In the genomic region with DNA sequence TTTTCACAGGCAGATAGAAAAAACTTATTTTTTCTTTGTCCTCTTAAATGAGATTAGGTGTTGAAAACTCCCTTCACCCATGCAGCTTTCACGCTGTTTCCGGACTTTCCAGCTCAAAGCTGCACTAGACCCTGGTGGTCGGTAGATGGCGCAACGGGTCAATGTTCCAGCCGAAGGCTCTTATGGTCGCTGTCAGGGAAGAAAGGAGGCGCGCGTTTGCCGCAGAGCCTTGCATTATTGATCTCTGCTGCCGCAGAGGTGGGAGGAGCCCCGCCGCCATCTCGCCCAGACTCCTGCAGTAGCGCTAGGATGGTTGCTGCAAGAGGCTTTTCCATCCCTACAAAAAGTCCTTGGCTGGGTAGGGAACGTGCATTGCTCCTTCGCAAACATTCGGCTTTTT, we compare ENCODE assay signal across 7 mouse cellular contexts. TPM values are rescaled to one million over a fixed set of nuclear protein-coding genes. Genes with fewer than 3 reads are reported as not detected.
A peak's percentile ranks its signal among the peaks of the same experiment; 100 is the strongest.
DNase-seq lines count a peak whose midpoint lies in the region; ATAC-seq lines count a peak whose summit lies in the region.

No protein-coding gene starts in this region.

- no peaks in the 10 kb centered on the region for H3K27me3 ChIP-seq in intestine, embryonic 15.5 days (replicated peaks)
- H3K27me3 ChIP-seq in midbrain, embryonic 10.5 days (ENCODE audit: low read depth, poor library complexity, severe bottlenecking): peaks cover 19% of the 10 kb centered on the region

- peak overlapping the region; percentile 84 for H3K27ac ChIP-seq in intestine, embryonic 15.5 days
- peak overlapping the region; percentile 87 for H3K27ac ChIP-seq in midbrain, embryonic 10.5 days (replicated peaks)

- under 1% methylated on average over 19 of the region's 19 CpGs for WGBS in intestine, embryonic 15.5 days
- WGBS in midbrain, embryonic 10.5 days: under 1% methylated on average over 19 of the region's 19 CpGs

- no peaks in the 10 kb centered on the region for H3K36me3 ChIP-seq in intestine, embryonic 15.5 days
- H3K36me3 ChIP-seq in midbrain, embryonic 10.5 days: no peaks in the 10 kb centered on the region

- H3K4me2 ChIP-seq in intestine, embryonic 15.5 days (replicated peaks): peak overlapping the region; percentile 73

- ATAC-seq in intestine, embryonic 15.5 days: peak; percentile 95

- H3K4me1 ChIP-seq in intestine, embryonic 15.5 days (replicated peaks): peaks cover 12% of the 10 kb centered on the region
- H3K4me1 ChIP-seq in midbrain, embryonic 10.5 days: peaks cover 41% of the 10 kb centered on the region

- no peaks in the 10 kb centered on the region for H3K9me3 ChIP-seq in intestine, embryonic 15.5 days
- no peaks in the 10 kb centered on the region for H3K9me3 ChIP-seq in midbrain, embryonic 10.5 days (replicated peaks)

- peak; percentile 92 for DNase-seq in adrenal gland, adult 2 months
- peak; percentile 87 for DNase-seq in embryo, embryonic 11.5 days (ENCODE audit: low read depth, low spot score)
- DNase-seq in gastrocnemius, postnatal 36 days: peak; percentile 88
- peak; percentile 93 to 96 for DNase-seq in left cerebral cortex, postnatal 25 days (ENCODE audit: low spot score in 2 of 2)
- DNase-seq in midbrain, embryonic 10.5 days (ENCODE audit: low spot score): peak; percentile 91
- DNase-seq in right cerebral cortex, postnatal 4 days: peak; percentile 95

- H3K4me3 ChIP-seq in intestine, embryonic 15.5 days (replicated peaks): peak overlapping the region; percentile 44
- H3K4me3 ChIP-seq in midbrain, embryonic 10.5 days: peak overlapping the region; percentile 57

- intact Hi-C loops in gastrocnemius, postnatal 36 days (cut with DNase I): loop anchor here (1.0 to 10.0 kb wide), 2 partner anchors 194 to 349 kb away; a partner anchor contains a TSS
- intact Hi-C loops in left cerebral cortex, postnatal 25 days (cut with DNase I): loop anchor here (1.0 to 5.0 kb wide), 5 partner anchors 56 to 561 kb away; a partner anchor contains a TSS

- H3K9ac ChIP-seq in intestine, embryonic 15.5 days: 0 out of 2 replicates have a peak overlapping the region, but pooled peaks have one; percentile 27

RNA-seq across cellular contexts. Expression of a gene that starts 7.5 kb away (rescaled TPM):
- total RNA-seq in adrenal gland, adult 2 months (2021): not detected
- 0.07 and 0.22 TPM in 2 replicates for polyA plus RNA-seq in adrenal gland, adult 2 months (2012; rRNA removed)
- total RNA-seq in gastrocnemius, postnatal 36 days (2021): not detected
- 0.24 TPM in 1 of 2 replicates, not detected in the other for polyA plus RNA-seq in intestine, embryonic 15.5 days (2015; fragmentation: Nextera tagmentation; extraction: Ambion mirVana)
- under 1 TPM; 0.25 to 0.39 TPM for total RNA-seq in left cerebral cortex, postnatal 25 days (2021)
- 0.20 and 0.37 TPM in 2 replicates for polyA plus RNA-seq in midbrain, embryonic 10.5 days (2016; fragmentation: Nextera tagmentation; extraction: Ambion mirVana)

RNA-seq across cellular contexts. Expression of a gene that starts 37.4 kb away (rescaled TPM):
- 1 to 10 TPM in 1 of 2 experiments, under 1 TPM in 1; 0.72 to 1.0 TPM for total RNA-seq in adrenal gland, adult 2 months (2021)
- 0.30 and 1.2 TPM in 2 replicates for polyA plus RNA-seq in adrenal gland, adult 2 months (2012; rRNA removed)
- total RNA-seq in gastrocnemius, postnatal 36 days (2021): 1 to 10 TPM in 1 of 2 experiments, under 1 TPM in 1; 0.46 to 1.0 TPM
- 11.5 and 14.7 TPM in 2 replicates for polyA plus RNA-seq in intestine, embryonic 15.5 days (2015; fragmentation: Nextera tagmentation; extraction: Ambion mirVana)
- 1 to 10 TPM; 1.3 to 1.9 TPM for total RNA-seq in left cerebral cortex, postnatal 25 days (2021)
- polyA plus RNA-seq in midbrain, embryonic 10.5 days (2016; fragmentation: Nextera tagmentation; extraction: Ambion mirVana): 22.0 and 24.9 TPM in 2 replicates

RNA-seq across cellular contexts. Expression of a gene that starts 37.4 kb away (rescaled TPM):
- 1 to 10 TPM; 3.1 to 5.3 TPM for total RNA-seq in adrenal gland, adult 2 months (2021)
- 0.57 and 0.94 TPM in 2 replicates for polyA plus RNA-seq in adrenal gland, adult 2 months (2012; rRNA removed)
- 1 to 10 TPM; 4.0 to 4.2 TPM for total RNA-seq in gastrocnemius, postnatal 36 days (2021)
- 6.7 and 8.2 TPM in 2 replicates for polyA plus RNA-seq in intestine, embryonic 15.5 days (2015; fragmentation: Nextera tagmentation; extraction: Ambion mirVana)
- total RNA-seq in left cerebral cortex, postnatal 25 days (2021): 10 to 100 TPM; 15.0 to 16.0 TPM
- polyA plus RNA-seq in midbrain, embryonic 10.5 days (2016; fragmentation: Nextera tagmentation; extraction: Ambion mirVana): 14.2 and 15.4 TPM in 2 replicates

Comparison
In these comparisons a context has a peak if more than half of its experiments do, and no peak if none do; other contexts are left out.
1. Peak in every context shown above with its lines: DNase-seq, ATAC-seq, H3K4me3 ChIP-seq and H3K27ac ChIP-seq.